Mouse (Mus musculus) intestine, postnatal 0 days (tissue): ENCODE measurements around the gene Bcat2. TPM values are rescaled to one million over a fixed set of nuclear protein-coding genes. Genes with fewer than 3 reads are reported as not detected.

ENCODE experiments used
- ATAC-seq: fragments of 200-750 bp; cut with Nextera tagmentation; 2 replicates; pipeline ENCODE4 v1.8.0; 2017; ENCODE audit warnings: mild to moderate bottlenecking, moderate TSS enrichment, moderate library complexity
- H3K27ac ChIP-seq: fragments of 300-500 bp; sonication (generic); 2 replicates; pipeline ENCODE4 v1.5.1; 2014; ENCODE audit warnings: mild to moderate bottlenecking, low read depth, low read length, moderate library complexity
- H3K27me3 ChIP-seq: fragments of 300-500 bp; sonication (generic); replicated peaks from 2 replicates; pipeline ENCODE4 v1.6.1; 2014; ENCODE audit warnings: low read length, mixed read lengths; ENCODE audit not compliant: control insufficient read depth, insufficient read depth
- H3K36me3 ChIP-seq: fragments of 300-500 bp; sonication (generic); 2 replicates; pipeline ENCODE4 v1.6.1; 2014; ENCODE audit warnings: mild to moderate bottlenecking, moderate library complexity; ENCODE audit not compliant: control insufficient read depth, insufficient read depth
- H3K4me1 ChIP-seq: fragments of 300-500 bp; sonication (generic); replicated peaks from 2 replicates; pipeline ENCODE4 v1.6.1; 2014; ENCODE audit warnings: antibody characterized with exemption, low read length, mixed read lengths; ENCODE audit not compliant: control insufficient read depth, insufficient read depth
- H3K4me2 ChIP-seq: fragments of 300-500 bp; sonication (generic); replicated peaks from 2 replicates; pipeline ENCODE4 v1.6.1; 2014; ENCODE audit warnings: low read depth, mild to moderate bottlenecking, moderate library complexity
- H3K4me3 ChIP-seq: fragments of 300-500 bp; sonication (generic); 2 replicates; pipeline ENCODE4 v1.5.1; 2014; ENCODE audit warnings: low read depth, low read length
- H3K9ac ChIP-seq: fragments of 300-500 bp; sonication (generic); 2 replicates; pipeline ENCODE4 v1.6.1; 2014; ENCODE audit warnings: mild to moderate bottlenecking, low read depth, low read length
- H3K9me3 ChIP-seq: fragments of 300-500 bp; sonication (generic); 2 replicates; pipeline ENCODE4 v1.6.1; 2016; ENCODE audit warnings: mixed run types; ENCODE audit not compliant: control insufficient read depth
- CTCF ChIP-seq: sonication (generic); IDR thresholded peaks from 2 replicates; pipeline ENCODE4 v1.5.1; 2016; ENCODE audit warnings: low read depth, mild to moderate bottlenecking, control low read depth, antibody characterized with exemption, moderate library complexity
- WGBS: fragments of 180-500 bp; shearing (Covaris S2); extraction: QIAGEN DNeasy Blood & Tissue Kit; methylation state at CpG from one replicate; pipeline ENCODE4 v1.1.7; 2014; 5-methylcytosine and 5-hydroxymethylcytosine counted together
- polyA plus RNA-seq: library from polyadenylated mRNA; unstranded; fragments of >200 nt; fragmentation: Nextera tagmentation; extraction: Ambion mirVana; gene quantifications from 2 replicates; pipeline ENCODE4 v1.2.1, GENCODE M21; 2015

Gene Bcat2
- polyA plus RNA-seq, 1 experiment from 2014 or later = 18.6 TPM

DNA sequence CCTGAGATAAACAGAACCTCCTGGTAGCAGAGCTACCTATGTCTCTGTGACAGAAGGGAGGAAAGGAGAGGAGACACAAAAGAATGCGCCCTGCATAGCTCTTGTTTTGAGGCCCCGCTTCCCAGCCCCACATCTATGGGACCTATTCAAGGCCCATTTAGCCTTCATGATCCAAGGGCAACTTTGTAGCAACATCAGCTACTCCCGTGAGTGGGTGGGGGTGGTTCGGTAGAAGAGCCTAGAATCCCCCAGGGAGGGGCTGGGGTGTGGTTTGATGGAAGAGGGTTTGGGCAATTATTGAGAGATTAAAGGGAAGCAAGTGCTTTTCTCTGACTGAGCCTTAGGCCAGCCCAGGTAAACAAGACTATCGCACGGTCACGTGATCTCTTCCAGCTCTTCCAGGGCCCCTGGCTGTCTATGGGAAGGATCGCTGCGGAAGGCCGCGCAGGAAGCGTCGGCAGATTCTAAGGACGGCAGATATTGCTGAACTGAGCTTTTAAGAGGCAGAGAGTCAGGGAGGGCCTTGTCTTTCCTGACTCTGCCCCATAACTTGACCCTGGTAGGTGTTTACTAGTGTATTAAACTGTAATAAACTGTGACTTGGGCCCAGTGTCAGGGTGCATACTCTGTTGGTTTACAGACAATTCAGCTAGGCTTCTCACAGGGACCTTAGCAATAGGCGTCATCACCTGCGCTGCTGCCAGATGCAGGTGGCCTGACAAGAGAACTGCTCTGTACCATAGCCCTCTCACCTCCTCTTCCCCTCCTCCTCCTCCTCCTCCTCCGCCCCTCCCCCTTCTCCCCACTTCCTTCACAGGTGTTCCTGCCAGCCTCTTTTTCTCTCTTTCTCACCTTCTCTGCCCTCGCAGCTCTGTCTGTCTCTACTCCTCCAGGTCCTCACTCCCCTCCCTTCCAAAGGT is 29.3 kb downstream of the Bcat2 start:
- H3K4me1 ChIP-seq = no peaks in the 10 kb centered on the region
- H3K36me3 ChIP-seq = no peaks in the 10 kb centered on the region
- H3K27ac ChIP-seq = no peak overlapping the region; the same call in 1 of the 2 replicates
- peaks cover 70% of the 10 kb centered on the region for H3K27me3 ChIP-seq
- no peak overlapping the region for H3K4me3 ChIP-seq
- TF ChIP-seq CTCF = no peak
- ATAC-seq = 0 out of 2 replicates have a peak, but pooled peaks have one; percentile 42
- 23% methylated on average over 18 of the region's 18 CpGs for WGBS
- H3K4me2 ChIP-seq = peak overlapping the region; percentile 24; the same call in 1 of the 2 replicates
- H3K9ac ChIP-seq = no peak overlapping the region
- H3K9me3 ChIP-seq = no peaks in the 10 kb centered on the region

DNA sequence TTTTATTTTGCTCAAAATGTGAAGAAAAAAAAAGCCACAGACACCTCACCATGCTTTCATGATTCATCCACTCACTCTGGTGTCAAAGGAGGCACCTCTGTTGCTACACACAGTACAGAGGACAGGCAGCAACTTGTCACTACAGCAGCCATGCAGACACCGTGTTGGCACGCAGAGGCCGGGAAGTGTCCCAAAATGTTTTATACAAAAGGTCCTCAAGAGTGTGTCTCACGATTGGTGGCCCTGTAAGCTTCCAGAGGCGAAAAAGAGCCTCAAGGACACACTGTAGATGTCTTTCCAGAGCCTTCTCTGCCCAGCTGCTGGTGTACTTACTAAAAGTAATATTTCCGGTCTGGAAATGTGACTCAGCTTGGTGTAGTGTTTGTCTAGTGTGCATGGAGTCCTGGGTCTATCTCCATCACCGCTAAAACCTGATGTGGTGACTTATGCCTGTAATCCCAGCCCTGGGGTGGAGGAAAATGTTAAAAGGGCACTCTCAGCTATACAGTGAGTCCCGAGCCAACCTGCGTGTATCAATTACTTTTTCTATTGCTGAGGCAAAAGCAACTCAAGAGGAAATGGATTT is 35.8 kb downstream of the Bcat2 start:
- Histone ChIP-seq H3K4me2 (no peak overlapping the region), H3K27me3 (peaks cover 54% of the 10 kb centered on the region), H3K4me1 (no peaks in the 10 kb centered on the region), H3K27ac (no peak overlapping the region), H3K9ac (no peak overlapping the region), H3K4me3 (no peak overlapping the region), H3K9me3 (no peaks in the 10 kb centered on the region), H3K36me3 (no peaks in the 10 kb centered on the region)
- no peak for ATAC-seq
- WGBS = 64% methylated on average over 9 of the region's 9 CpGs
- no peak for TF ChIP-seq CTCF

- no peak for TF ChIP-seq CTCF
- Histone ChIP-seq H3K4me3 (no peak overlapping the region), H3K4me2 (no peak overlapping the region), H3K27me3 (peaks cover 36% of the 10 kb centered on the region), H3K4me1 (no peaks in the 10 kb centered on the region), H3K9me3 (no peaks in the 10 kb centered on the region), H3K36me3 (no peaks in the 10 kb centered on the region), H3K27ac (no peak overlapping the region), H3K9ac (no peak overlapping the region)
- no peak for ATAC-seq
- WGBS = 56% methylated on average over 1 of the region's 1 CpGs
These were observed 39.6 kb downstream of the Bcat2 start for GRCm38 (mm10) chr7:45609511-45609910.

- 41% methylated on average over 6 of the region's 6 CpGs for WGBS
- Histone ChIP-seq H3K4me3 (no peak overlapping the region), H3K27ac (no peak overlapping the region), H3K9ac (no peak overlapping the region), H3K4me1 (0 out of 2 replicates have a peak, but pooled peaks cover 4% of the 10 kb centered on the region), H3K36me3 (no peaks in the 10 kb centered on the region), H3K27me3 (peaks cover 64% of the 10 kb centered on the region), H3K4me2 (no peak overlapping the region), H3K9me3 (no peaks in the 10 kb centered on the region)
- no peak for ATAC-seq
- no peak for TF ChIP-seq CTCF
These were observed 46.3 kb downstream of the Bcat2 start for GRCm38 (mm10) chr7:45616277-45616676.

GRCm38 (mm10) chr7:45617042-45617695 is 47.2 kb downstream of the Bcat2 start, which contains the start of gene Fut1:
Gene Fut1, plus strand, starts transcription at chr7:45617289.
- H3K9ac ChIP-seq = no peak within 1 kb of the TSS
- H3K4me1 ChIP-seq = 0 out of 2 replicates have a peak, but pooled peaks cover 4% of the 10 kb centered on the region
- no peak for TF ChIP-seq CTCF
- 6% methylated on average over 31 of the region's 31 CpGs for WGBS
- no peak within 1 kb of the TSS for H3K27ac ChIP-seq
- H3K36me3 ChIP-seq = no peaks in the 10 kb centered on the region
- no peaks in the 10 kb centered on the region for H3K9me3 ChIP-seq
- H3K27me3 ChIP-seq = peaks cover 64% of the 10 kb centered on the region
- ATAC-seq = peak; percentile 34; the same call in 1 of the 2 replicates
- H3K4me3 ChIP-seq = 0 out of 2 replicates have a peak within 1 kb of the TSS, but pooled peaks have one; percentile 0
- peak within 1 kb of the TSS; percentile 41 for H3K4me2 ChIP-seq

DNA sequence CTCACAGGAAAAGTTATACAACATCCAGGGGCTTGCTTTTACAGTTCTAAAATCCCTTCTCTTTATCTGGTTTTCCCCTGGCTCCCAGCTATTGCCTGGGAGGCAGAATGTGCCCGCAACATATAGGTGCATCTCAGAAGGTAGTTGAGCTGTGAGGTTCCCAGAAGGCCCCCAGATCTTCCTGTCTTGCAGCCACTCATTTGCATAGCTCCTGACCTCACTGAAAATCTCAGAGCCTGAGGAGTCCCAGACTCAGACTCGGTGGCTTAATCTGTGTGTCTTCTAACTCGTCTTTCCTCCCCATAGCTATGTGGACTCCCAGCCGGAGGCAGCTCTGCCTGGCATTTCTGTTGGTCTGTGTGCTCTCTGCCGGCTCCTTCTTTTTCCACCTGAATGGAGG is 48.4 kb downstream of the Bcat2 start:
- no peak for ATAC-seq
- Histone ChIP-seq H3K4me2 (no peak overlapping the region), H3K27me3 (peaks cover 72% of the 10 kb centered on the region), H3K4me3 (no peak overlapping the region), H3K9ac (no peak overlapping the region), H3K36me3 (no peaks in the 10 kb centered on the region), H3K4me1 (0 out of 2 replicates have a peak, but pooled peaks cover 4% of the 10 kb centered on the region), H3K9me3 (no peaks in the 10 kb centered on the region), H3K27ac (no peak overlapping the region)
- no peak for TF ChIP-seq CTCF
- WGBS = 86% methylated on average over 5 of the region's 5 CpGs
